Mouse (Mus musculus): ENCODE data around the gene Omt2a.
"Not testable (repeated sequence)": the region's sequence is repeated elsewhere in the genome, so short reads cannot be mapped to it uniquely, and the experiment has no call there.

Omt2a gene

DNA sequence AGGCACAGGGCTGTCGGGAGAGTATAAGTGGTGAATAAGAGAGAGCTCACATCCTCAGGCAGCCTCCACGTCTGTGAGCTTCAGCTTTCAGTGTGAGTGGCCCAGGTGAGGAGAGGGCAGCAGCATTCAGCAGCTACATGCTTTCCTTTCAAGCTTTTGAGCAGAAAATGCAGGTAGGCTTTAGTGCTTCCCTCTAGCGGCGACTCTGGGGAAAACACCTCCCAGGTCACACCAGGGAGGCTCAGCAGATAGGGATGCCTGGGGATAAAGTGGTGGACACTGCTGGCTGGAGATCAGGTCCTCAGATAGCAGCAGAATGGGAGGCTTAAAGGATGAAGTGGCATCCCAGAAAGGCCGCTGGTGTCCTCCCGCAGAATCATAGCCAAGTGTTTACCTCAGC, 18.5 kb downstream of the Omt2a start:
- peak; percentile 2 for DNase-seq

DNA sequence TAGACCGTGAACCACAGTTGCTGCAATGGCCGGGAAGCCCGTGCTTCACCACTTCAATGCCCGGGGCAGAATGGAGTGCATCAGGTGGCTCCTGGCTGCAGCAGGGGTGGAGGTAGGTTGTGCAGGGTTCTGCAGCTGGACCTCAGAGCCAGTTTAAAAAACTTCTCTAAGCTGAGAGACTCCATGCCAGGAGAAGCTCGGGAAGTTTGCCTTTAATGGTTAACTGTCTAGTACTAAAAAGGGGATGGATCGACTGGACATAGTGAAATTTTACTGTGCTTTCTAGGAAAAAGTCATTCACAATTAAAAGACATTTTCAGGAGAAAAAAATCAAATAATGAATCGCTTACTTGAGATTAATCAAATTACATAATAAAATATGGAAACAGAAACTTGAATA, 19.8 kb downstream of the Omt2a start:
- not testable (repeated sequence) for DNase-seq

DNA sequence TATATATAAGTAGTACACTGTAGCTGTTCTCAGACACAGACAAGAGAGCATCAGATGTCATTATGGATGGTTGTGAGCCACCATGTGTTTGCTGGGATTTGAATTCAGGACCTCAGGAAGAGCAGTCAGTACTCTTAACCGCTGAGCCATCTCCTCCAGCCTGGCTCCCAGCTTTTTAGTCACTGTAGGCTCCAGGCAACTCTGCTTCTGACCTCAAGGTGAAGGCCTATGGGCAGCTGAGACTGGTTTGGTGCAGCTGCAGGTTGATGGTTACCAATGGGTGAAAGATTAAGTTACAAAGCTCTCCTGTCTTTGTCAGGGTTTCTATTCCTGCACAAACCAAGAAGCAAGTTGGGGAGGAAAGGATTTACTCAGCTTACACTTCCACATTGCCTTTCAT, 20.9 kb downstream of the Omt2a start:
- DNase-seq, result not testable (repeated sequence)

DNA sequence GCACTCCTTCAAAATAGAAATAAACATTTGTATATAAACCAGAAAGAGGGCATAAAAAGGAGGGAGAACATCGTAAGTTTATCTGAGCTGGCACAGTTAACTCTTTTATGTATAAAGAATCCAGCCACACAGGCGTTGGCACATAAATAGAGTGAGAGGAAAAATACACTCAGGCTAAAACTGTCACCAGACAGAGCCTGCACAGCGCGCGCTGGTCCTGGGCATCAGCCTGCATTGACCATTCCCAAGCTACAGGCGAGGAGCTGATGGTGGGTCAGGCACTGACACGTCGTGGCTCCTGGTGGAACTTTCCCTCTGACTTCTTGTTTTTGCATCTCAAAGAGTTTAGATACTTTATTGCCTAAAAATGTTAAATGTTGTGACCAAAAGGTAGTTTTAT, 22.1 kb downstream of the Omt2a start:
- not testable (repeated sequence) for DNase-seq

DNA sequence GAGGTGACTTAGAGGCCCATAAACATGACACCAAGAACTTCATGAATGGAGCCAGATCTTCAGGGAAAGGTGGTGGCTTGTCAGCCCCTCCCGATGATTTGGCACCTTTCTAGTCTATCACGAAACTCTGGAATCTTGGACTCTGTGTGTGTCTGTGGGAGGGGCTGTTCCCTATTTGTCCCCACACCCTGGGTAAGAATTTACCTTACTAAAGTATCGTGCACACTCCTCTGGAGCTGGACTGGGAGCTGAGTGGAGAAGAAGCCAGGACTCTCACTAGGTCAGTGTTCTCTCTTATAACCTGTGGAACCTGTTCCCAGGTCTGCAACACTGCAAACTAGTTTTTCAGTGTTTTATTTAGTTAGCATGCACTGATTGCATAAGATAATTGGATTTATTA, 24.9 kb downstream of the Omt2a start, which contains the start of gene Gm10639:
Gene Gm10639, plus strand, starts transcription at position 201 of the 400 bp plus-strand sequence.
- DNase-seq, result not testable (repeated sequence)

DNA sequence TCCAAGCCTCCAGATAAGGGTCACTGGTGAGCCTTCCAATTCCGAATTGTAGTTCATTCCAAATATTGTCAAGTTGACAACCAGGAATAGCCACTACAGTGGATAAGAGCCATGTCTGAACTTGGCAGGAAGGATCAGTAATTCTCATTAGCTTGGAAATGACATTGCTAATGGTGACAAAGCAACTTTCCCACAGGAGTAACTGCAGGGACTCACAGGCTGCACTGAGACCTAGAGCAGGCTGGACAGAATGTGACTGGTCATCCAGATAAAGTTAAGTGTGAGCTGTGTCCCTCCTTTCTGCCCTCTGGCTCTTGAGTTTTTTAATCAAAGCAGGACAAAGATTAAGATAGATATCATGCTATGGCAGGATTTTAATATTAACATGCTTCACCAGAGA, 25.5 kb downstream of the Omt2a start:
- not testable (repeated sequence) for DNase-seq

DNA sequence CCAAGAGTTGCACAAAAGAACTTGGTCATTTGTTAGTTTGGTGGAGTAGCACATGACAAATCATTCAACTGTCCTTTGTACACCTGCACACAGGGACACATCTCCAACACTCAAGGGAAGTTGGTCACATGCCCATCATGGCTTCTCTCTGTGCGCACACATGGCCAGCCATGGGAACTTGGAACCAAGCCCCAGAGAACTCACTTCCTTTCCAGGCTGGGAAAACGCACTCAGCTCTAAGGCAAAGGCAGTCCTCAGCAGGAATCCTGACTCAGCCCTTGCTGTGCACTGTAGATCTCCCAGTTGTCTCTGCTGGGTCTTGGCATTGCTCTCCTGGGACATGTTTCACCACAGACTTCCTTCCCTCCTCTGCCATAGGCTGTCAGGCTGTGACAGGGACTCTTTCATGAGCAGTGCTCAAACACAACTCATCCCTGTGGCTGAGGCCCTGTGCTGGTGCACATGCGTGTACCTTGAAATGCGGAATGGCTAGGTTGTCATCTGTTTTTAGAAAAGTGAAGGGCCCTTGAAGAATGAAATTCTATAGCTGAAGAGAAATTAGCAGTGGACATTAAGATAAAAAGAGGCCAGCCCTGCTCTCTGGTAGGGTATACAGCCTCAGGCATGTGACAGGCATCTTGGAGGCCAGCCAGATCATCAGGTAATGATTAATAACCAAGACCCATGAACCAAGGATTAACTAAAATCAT, 32.4 kb downstream of the Omt2a start:
- not testable (repeated sequence) for DNase-seq

DNA sequence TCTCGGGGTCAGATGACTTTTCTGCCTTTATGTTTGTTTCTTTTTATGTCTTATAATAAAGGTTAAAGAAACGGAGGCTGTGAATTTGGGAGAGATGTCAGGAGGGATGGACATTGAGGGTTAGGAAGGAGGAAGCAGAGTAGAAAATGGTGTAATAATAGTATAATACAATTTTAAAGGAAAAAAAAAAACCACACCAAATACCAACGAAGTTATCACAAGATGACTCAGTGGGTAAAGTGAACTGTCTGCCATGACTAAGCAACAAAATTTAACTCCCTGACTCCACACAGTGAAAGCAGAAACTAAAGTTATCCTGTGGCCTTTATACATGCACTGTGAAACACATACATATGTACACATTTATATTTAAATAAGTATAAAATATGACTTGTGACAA, 43.7 kb downstream of the Omt2a start:
- DNase-seq, result not testable (repeated sequence)
